Mouse (Mus musculus) cerebellum, postnatal 25 days (tissue): ENCODE measurements around the gene Prpf38b.
A peak's percentile ranks its signal among the peaks of the same experiment; 100 is the strongest.

Experiments
- DNase-seq, 2 experiments: peaks; one replicate each; pipeline ENCODE4 v3.0.0; 2021; ENCODE audit warnings: mixed read lengths in 2 of 2

Gene Prpf38b

GRCm38 (mm10) chr3:108911548-108912413, at the start of gene Prpf38b:
Gene Prpf38b (minus strand): TSS chr3:108911727.
- peak; percentile 95 to 97 for DNase-seq

GRCm38 (mm10) chr3:108961226-108961625, 49.7 kb upstream of the Prpf38b start:
- DNase-seq, result peak; percentile 36

- peak in 1 of 2 experiments; percentile 46 for DNase-seq
Measured at GRCm38 (mm10) chr3:108959680-108960295, 48.3 kb upstream of the Prpf38b start.

- DNase-seq, result no peak
Measured at GRCm38 (mm10) chr3:108957976-108958375, 46.4 kb upstream of the Prpf38b start.

- no peak for DNase-seq
Measured at GRCm38 (mm10) chr3:108940996-108941395, 29.5 kb upstream of the Prpf38b start.

- DNase-seq, result peak; percentile 28 to 52
Measured at GRCm38 (mm10) chr3:108940001-108940633, 28.6 kb upstream of the Prpf38b start, which contains the start of gene Gm9857. Gene Gm9857 (minus strand): TSS chr3:108940445.

GRCm38 (mm10) chr3:108939573-108939972, 28.0 kb upstream of the Prpf38b start, which contains the start of gene Henmt1:
Gene Henmt1 (plus strand): TSS chr3:108939873.
- no peak for DNase-seq

- DNase-seq, result no peak
Measured at GRCm38 (mm10) chr3:108938691-108939090, 27.2 kb upstream of the Prpf38b start.

- DNase-seq, result no peak
Measured at GRCm38 (mm10) chr3:108933557-108933956, 22.0 kb upstream of the Prpf38b start.

GRCm38 (mm10) chr3:108926308-108926707, 14.8 kb upstream of the Prpf38b start:
- no peak for DNase-seq

- no peak for DNase-seq
Measured at GRCm38 (mm10) chr3:108925677-108926076, 14.2 kb upstream of the Prpf38b start.

- no peak for DNase-seq
Measured at GRCm38 (mm10) chr3:108921822-108922221, 10.3 kb upstream of the Prpf38b start.

GRCm38 (mm10) chr3:108920442-108921070, 9.0 kb upstream of the Prpf38b start:
- no peak for DNase-seq

GRCm38 (mm10) chr3:108918852-108919251, 7.3 kb upstream of the Prpf38b start:
- DNase-seq, result no peak

- no peak for DNase-seq
Measured at GRCm38 (mm10) chr3:108917986-108918385, 6.5 kb upstream of the Prpf38b start.

GRCm38 (mm10) chr3:108916857-108917256, 5.3 kb upstream of the Prpf38b start:
- DNase-seq, result no peak

- peak; percentile 70 to 76 for DNase-seq
Measured at GRCm38 (mm10) chr3:108915999-108916398, 4.5 kb upstream of the Prpf38b start.

GRCm38 (mm10) chr3:108911081-108911547, 413 bp downstream of the Prpf38b start:
- no peak for DNase-seq

- peak; percentile 87 to 89 for DNase-seq
Measured at GRCm38 (mm10) chr3:108910303-108911080, 1.0 kb downstream of the Prpf38b start.

GRCm38 (mm10) chr3:108902934-108903333, 8.6 kb downstream of the Prpf38b start:
- no peak for DNase-seq

- no peak for DNase-seq
Measured at GRCm38 (mm10) chr3:108902038-108902437, 9.5 kb downstream of the Prpf38b start.

- DNase-seq, result no peak
Measured at GRCm38 (mm10) chr3:108900681-108901080, 10.8 kb downstream of the Prpf38b start.
